Mouse (Mus musculus): ENCODE measurements around the gene Ube2m.

The Ube2m gene

GRCm38 (mm10) chr7:13006011-13006410, 32.1 kb downstream of the Ube2m start:
- CTCF ChIA-PET: interaction anchor here (0.9 kb wide), 1 partner anchor 29 kb away, joined by 4 read pairs; the partner anchor contains the start of gene Chmp2a

- CTCF ChIA-PET: no interaction called here
Observed at GRCm38 (mm10) chr7:13003380-13003779, 34.7 kb downstream of the Ube2m start.

DNA sequence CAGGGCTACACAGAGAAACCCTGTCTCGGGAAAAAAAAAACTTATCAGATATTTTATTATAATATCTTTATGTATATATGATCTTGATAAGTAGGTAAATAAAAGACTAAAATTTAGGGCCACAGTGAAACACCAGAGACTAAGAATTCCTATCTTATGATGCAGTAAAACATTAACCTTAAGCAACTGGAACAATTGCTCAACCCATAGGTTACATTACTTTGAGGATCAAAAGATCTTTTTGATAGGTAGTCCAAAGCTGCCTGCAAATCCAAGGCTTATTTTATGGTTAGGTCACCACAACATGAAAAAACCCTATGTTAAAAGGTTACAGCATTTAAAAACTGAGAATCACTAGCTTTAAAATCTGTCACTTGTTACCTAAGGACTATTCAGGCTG, 36.5 kb downstream of the Ube2m start:
- CTCF ChIA-PET: no interaction called here

DNA sequence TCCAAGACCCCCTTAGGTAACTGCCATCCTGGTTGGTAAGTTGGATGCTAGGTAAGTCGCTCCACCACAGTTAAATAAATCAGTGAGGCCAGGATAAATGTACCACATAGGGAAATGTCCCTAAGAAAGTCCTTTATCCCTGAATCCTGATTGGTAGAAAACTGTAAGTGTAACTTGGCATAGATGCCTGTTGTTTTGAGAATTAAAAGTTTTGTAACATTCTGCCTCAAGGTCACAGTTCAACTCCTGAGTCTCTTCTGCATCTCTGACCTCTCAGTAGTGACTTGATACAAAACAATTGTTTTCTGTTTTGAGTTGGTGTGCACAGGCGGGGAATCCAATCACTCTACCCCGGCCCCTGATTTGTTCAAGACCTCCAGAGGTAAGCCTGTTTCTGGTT, 39.2 kb downstream of the Ube2m start, which contains the start of gene Trim28:
TSS of gene Trim28 (plus strand) at position 264 of the 400 bp plus-strand sequence.
- CTCF ChIA-PET: no interaction called here

- CTCF ChIA-PET: interaction anchor here (1.1 kb wide), 1 partner anchor 12 kb away, joined by 4 read pairs; the partner anchor contains the start of gene Zbtb45
Observed at GRCm38 (mm10) chr7:12998053-12998452, 40.0 kb downstream of the Ube2m start, which contains the start of gene Slc27a5. Slc27a5 (minus strand) TSS chr7:12998192.

DNA sequence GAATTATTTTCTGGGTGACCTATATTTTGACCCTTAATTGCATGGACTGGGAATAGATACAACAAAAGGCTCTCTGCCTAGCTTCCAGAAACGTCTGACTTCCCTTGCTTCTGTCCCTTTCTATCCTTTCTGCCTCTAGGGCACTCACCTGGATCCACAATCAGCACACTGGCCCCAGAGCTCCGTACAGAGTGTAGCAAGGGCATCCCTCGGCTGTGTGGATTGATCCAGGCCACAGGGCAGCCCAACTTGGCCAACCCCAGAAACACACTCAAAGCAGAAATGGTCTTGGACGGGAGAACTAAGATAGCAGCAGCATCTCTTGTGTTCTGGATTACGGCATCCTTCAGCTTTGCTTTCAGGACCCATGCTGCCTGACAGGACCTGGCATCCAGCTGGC, 40.8 kb downstream of the Ube2m start:
- CTCF ChIA-PET: interaction anchor here (1.1 kb wide), 1 partner anchor 13 kb away, joined by 4 read pairs; the partner anchor contains the start of gene Zbtb45

DNA sequence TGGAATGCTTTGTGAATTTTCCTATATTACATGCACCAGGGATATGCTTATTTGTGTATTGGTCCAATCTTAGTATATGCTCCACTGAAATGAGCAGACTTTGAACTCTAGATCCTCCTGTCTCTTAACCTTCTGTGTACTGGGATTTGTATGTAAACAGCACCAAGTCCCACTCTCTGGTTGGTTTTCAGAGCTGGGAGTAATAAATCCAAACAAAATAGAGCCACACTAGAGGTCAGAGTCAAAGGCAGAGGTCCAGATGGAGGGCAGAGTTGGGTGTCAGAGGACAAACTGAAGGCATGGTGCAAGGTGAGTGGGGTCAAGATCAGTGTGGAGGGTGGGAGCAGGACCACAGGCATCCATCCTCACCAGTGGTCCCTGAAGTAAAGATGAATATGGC, 42.2 kb downstream of the Ube2m start:
- CTCF ChIA-PET: no interaction called here

DNA sequence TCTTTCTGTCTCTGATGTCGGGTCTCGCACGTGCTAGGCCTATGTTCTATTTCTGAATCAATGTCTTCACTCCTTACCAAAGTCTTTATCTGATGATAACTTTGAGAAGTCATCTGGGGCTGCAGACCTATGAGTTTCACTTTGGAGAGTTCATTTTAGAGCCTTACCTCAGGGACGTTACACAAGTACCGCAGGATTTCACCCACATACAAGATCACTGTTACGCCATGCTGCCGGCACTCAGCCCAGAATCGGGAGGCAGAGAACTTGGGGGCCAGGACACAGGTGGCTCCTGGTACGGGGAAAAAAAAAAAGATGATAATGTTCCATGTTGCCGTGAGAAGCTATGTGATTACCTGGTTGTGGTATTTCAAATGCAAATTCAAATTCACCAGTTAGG, 44.9 kb downstream of the Ube2m start:
- CTCF ChIA-PET: interaction anchor here (1.0 kb wide), 1 partner anchor 37 kb away, joined by 3 read pairs; no protein-coding TSS in a partner anchor

- CTCF ChIA-PET: interaction anchor here (1.0 kb wide), 1 partner anchor 8 kb away, joined by 3 read pairs; no protein-coding TSS in a partner anchor
Observed at GRCm38 (mm10) chr7:12992222-12992621, 45.9 kb downstream of the Ube2m start.

GRCm38 (mm10) chr7:12987409-12988189, 50.5 kb downstream of the Ube2m start:
- CTCF ChIA-PET: interaction anchor here (0.9 kb wide), 1 partner anchor 9 kb away, joined by 3 read pairs; no protein-coding TSS in a partner anchor

- CTCF ChIA-PET: no interaction called here
Observed at GRCm38 (mm10) chr7:12986906-12987305, 51.2 kb downstream of the Ube2m start.

DNA sequence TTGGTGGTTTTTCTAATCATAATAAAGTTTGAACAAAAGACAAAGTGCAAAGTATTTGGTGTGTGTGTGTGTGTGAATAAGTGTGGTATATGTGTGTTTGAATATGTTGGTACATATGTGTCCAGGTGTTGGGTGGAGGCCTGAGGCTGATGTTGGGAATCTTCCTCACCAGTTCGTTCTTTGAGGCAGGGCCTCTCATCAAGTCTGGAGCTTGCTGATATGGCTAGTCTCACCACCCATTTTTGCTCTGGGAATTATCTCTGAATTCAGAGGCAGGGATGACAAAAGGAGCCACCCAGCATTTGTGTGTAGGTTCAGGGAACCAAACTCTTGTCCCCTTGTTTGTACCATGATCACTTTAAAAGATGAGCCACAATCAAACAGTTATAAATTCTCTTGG, 52.4 kb downstream of the Ube2m start:
- CTCF ChIA-PET: no interaction called here
